Mouse (Mus musculus) embryonic fibroblast, embryonic 13.5 days (primary cell): ENCODE data around the gene Nup50. TPM values are rescaled to one million over a fixed set of nuclear protein-coding genes. Genes with fewer than 3 reads are reported as not detected.
A peak's percentile ranks its signal among the peaks of the same experiment; 100 is the strongest.

Source experiments
- H3K27ac ChIP-seq: 2 replicates; pipeline ENCODE4 v1.5.1; 2012; ENCODE audit warnings: low read length, control low read depth, inconsistent platforms; ENCODE audit not compliant: insufficient read depth
- H3K4me1 ChIP-seq: 2 replicates; pipeline ENCODE4 v1.6.1; 2011; ENCODE audit warnings: low read length; ENCODE audit not compliant: control insufficient read depth, insufficient read depth
- H3K4me3 ChIP-seq: 2 replicates; pipeline ENCODE4 v1.5.1; 2011; ENCODE audit warnings: mild to moderate bottlenecking, control low read depth, low read length; ENCODE audit not compliant: insufficient read depth
- CTCF ChIP-seq: IDR thresholded peaks from 2 replicates; pipeline ENCODE4 v1.5.1; 2011; ENCODE audit warnings: mild to moderate bottlenecking, control low read depth, low read length, moderate library complexity, borderline replicate concordance; ENCODE audit not compliant: insufficient read depth
- POLR2A ChIP-seq: IDR thresholded peaks from 2 replicates; pipeline ENCODE4 v1.6.1; 2011; ENCODE audit warnings: low read depth, mild to moderate bottlenecking, control low read depth, low read length, moderate library complexity
- polyA plus RNA-seq: library from polyadenylated mRNA; stranded (reverse); fragments of >200 nt; gene quantifications from 2 replicates; pipeline ENCODE4 v1.2.4, GENCODE M21; 2011; ENCODE audit warnings: low read depth; ENCODE audit not compliant: missing spikeins, insufficient read length

Nup50 gene
- polyA plus RNA-seq, 1 experiment: 45.7 TPM

DNA sequence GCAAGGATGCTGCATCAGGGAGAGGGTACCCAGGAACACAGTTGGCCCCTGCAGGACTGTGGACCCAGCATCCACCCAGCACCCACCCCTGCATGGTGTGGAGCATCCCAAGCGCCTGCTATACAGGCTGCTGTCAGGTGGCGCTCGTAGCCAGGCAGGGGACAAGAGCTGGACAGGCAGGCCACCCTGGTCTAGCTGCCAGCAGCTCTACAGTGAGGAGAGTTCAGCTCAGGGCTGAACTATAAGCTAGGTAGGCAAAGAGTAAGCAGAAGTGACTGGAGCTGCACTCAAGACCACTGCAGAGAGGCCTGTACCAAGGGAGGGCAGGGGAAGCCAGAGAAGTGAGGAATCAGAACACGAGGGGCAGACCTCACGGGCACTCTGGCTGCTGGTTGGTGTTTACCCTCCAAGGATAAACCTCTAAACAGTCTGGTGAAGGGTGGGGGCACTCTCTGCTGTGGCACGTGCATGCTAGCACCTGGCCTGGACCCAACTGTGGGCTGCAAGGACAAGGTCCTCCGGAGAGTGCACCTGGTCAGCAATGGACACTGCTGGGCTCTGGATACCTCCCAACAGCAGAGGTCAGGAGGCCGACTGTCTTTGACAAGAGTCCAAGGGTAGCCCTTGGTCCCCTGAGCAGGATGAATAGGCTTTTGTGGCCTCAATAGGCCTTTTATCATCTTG, 49.8 kb downstream of the Nup50 start:
- peaks cover 13% of the 10 kb centered on the region for H3K4me1 ChIP-seq
- no peak overlapping the region for H3K27ac ChIP-seq
- H3K4me3 ChIP-seq: no peak overlapping the region
- TF ChIP-seq POLR2A (no peak), CTCF (no peak)

DNA sequence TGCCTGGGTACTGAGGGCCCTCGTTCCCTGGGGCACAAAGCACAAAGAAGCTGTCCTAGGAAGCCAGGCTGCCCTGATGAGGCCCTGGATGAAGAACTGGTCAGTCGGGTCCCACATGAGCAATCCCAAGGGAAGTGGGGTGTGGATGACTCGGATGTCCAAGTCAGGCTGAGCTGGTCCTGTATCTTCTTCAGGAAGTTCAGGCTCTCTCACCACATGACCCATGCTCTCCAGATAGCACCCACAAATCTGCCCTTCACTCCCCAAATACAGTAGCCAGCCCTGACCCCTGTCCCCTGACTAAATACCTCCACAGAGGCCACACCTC, 50.3 kb downstream of the Nup50 start:
- Histone ChIP-seq H3K27ac (no peak overlapping the region), H3K4me1 (peaks cover 13% of the 10 kb centered on the region), H3K4me3 (no peak overlapping the region)
- TF ChIP-seq CTCF: no peak

- Histone ChIP-seq H3K4me1 (peaks cover 13% of the 10 kb centered on the region), H3K4me3 (no peak overlapping the region), H3K27ac (no peak overlapping the region)
- TF ChIP-seq POLR2A (no peak), CTCF (no peak)
These were observed 52.5 kb downstream of the Nup50 start for GRCm38 (mm10) chr15:84975729-84976128.

DNA sequence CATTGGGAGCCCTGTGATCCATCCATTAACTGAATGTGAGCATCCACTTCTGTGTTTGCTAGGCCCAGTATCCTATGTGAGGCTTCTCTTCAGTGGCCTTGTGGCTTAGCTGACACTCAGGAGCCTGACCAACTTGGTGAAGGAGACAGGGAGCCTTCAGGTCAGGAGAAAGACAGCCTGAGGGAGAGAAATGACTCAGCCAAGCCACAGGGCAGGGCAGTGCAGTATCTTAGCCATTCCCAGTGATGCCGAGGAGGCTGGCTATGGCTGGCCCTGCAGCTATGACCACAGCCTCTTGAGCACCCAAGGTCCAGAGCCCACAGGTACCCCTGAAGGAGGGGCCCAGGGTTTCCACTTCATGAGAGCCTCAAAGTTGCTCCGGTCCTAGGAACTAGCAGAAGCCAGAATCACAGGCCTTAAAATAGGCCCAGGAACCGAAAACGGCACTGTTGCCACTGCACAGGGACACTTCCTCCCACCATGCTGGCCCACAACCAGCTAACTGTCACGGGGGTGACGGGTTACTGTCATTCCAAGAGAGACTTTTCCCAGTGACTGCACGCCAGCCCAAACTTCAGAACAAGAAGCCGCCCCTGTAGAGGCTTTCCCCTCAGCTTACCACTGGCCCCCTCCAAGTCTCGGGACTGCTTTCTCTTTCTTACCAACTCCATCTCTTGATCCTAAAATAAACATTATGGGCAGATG, 58.5 kb downstream of the Nup50 start:
- no peak overlapping the region for H3K4me3 ChIP-seq
- H3K27ac ChIP-seq: no peak overlapping the region
- TF ChIP-seq CTCF: no peak
- TF ChIP-seq POLR2A: no peak
- H3K4me1 ChIP-seq: peaks cover 8% of the 10 kb centered on the region

GRCm38 (mm10) chr15:84982888-84983287, 59.7 kb downstream of the Nup50 start:
- Histone ChIP-seq H3K4me1 (peaks cover 8% of the 10 kb centered on the region), H3K27ac (no peak overlapping the region), H3K4me3 (no peak overlapping the region)
- TF ChIP-seq CTCF (no peak), POLR2A (no peak)

- no peak overlapping the region for H3K27ac ChIP-seq
- no peak overlapping the region for H3K4me3 ChIP-seq
- TF ChIP-seq CTCF (no peak), POLR2A (no peak)
- H3K4me1 ChIP-seq: peaks cover 12% of the 10 kb centered on the region
These were observed 60.5 kb downstream of the Nup50 start for GRCm38 (mm10) chr15:84983721-84984120.

DNA sequence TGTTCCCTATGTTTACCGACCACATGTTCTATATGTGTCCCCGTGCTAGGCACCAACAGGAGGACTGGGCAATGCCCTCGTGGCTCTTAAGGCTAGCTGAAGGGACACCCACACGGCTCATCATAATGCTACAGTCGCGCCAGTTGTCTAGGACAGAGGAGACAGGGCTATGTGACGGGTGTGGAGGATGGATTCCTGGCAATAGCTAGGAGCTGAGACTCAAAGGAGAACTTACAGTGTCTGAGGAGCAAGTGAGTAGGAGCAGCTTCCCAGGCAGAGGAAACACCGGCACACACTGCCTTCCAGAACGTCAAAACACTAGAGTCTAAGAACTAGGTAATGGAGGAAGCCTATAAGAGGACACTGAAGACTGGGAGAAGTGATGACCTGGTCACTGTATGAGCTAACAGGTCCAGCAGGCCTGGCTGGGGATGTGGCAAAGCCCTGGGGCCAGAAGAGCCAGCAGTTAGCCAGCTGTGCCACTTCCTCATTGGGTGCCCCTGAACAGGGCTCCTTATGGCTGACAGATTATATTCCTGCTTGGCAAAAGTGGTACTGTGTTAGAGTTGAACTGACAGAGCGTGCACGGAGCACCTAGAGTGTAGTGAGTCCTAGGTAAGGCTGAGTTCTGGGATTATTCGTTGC, 62.4 kb downstream of the Nup50 start:
- H3K4me3 ChIP-seq: no peak overlapping the region
- no peak for TF ChIP-seq POLR2A
- TF ChIP-seq CTCF: no peak
- H3K27ac ChIP-seq: no peak overlapping the region
- peaks cover 15% of the 10 kb centered on the region for H3K4me1 ChIP-seq

GRCm38 (mm10) chr15:84986171-84987019, 63.2 kb downstream of the Nup50 start:
- Histone ChIP-seq H3K4me3 (peak overlapping the region; percentile 88), H3K4me1 (peaks cover 15% of the 10 kb centered on the region), H3K27ac (no peak overlapping the region)
- TF ChIP-seq POLR2A (no peak), CTCF (no peak)

GRCm38 (mm10) chr15:84987020-84987815, 64.0 kb downstream of the Nup50 start:
- TF ChIP-seq POLR2A: no peak
- no peak for TF ChIP-seq CTCF
- Histone ChIP-seq H3K4me3 (peak overlapping the region; percentile 88), H3K4me1 (peaks cover 15% of the 10 kb centered on the region), H3K27ac (no peak overlapping the region)
